Mouse (Mus musculus) embryo, embryonic 10 days (tissue): Measurements from ENCODE around the gene Dcun1d4.

Experiments used
- DNase-seq: peaks from one replicate; pipeline ENCODE4 v3.0.0-alpha.2; 2015; ENCODE audit warnings: low spot score

The Dcun1d4 gene

GRCm38 (mm10) chr5:73598943-73599695, 118.3 kb downstream of the Dcun1d4 start:
- DNase-seq = peak; percentile 13

GRCm38 (mm10) chr5:73599991-73600390, 119.2 kb downstream of the Dcun1d4 start:
- DNase-seq = no peak

- no peak for DNase-seq
Observed at GRCm38 (mm10) chr5:73601361-73601763, 120.6 kb downstream of the Dcun1d4 start.

- DNase-seq = no peak
Observed at GRCm38 (mm10) chr5:73602865-73603264, 122.1 kb downstream of the Dcun1d4 start.

GRCm38 (mm10) chr5:73604542-73604941, 123.7 kb downstream of the Dcun1d4 start:
- DNase-seq = no peak

GRCm38 (mm10) chr5:73604964-73605363, 124.2 kb downstream of the Dcun1d4 start:
- DNase-seq = no peak
